Mouse (Mus musculus): ENCODE results near the gene Rpl39l.
"Not testable (repeated sequence)": the region's sequence is repeated elsewhere in the genome, so short reads cannot be mapped to it uniquely, and the experiment has no call there.

Gene Rpl39l

GRCm38 (mm10) chr16:10170005-10170404 is at the start of gene Rpl39l:
TSS of gene Rpl39l (plus strand) at chr16:10170226.
- DNase-seq (ENCODE audit: low spot score in 2 of 2), result no peak

DNA sequence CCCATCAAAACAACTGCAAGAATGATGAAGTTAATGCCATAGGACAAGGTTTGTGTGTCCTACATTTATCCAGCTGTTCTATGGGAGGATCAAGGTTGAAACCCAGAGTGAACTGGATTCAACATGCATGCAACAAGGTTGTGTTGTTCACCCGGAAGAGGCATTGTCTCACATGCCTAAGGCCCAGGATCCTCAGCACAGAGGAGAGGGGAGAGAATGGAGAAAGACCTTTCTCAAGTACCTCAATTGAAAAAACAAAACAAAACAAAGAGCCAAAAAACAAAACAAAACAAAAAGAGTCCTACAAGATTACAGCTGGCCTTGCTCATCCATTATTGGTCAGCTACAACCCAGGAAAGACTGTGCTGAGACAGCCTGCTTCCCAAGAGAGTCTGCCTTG is 42.4 kb upstream of the Rpl39l start:
- no peak for DNase-seq (ENCODE audit: low spot score in 2 of 2)

- no peak for DNase-seq (ENCODE audit: low spot score in 2 of 2)
Observed at GRCm38 (mm10) chr16:10129052-10129911, 40.7 kb upstream of the Rpl39l start.

DNA sequence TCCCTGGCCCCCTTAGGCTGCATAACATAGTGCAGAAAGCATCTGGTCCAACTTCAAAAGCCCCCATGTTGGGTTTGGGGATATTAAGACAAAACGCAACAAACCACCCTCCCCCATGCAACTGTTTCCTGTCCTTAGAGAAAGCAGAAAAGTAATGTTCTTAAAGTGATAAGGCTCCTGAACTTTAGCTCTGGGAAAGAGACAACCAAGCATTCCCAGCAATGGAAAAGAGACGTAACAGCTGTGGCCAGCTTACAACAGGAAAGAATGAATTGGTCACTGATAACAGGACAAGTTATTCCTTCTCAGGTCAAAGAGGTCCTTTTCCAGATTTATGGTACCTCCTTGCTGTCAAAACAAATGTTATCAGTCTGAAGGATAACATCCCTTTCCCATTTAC is 26.9 kb upstream of the Rpl39l start:
- DNase-seq (ENCODE audit: low spot score in 2 of 2), result no peak

- DNase-seq (ENCODE audit: low spot score in 2 of 2), result no peak
Observed at GRCm38 (mm10) chr16:10147401-10147800, 22.6 kb upstream of the Rpl39l start.

DNA sequence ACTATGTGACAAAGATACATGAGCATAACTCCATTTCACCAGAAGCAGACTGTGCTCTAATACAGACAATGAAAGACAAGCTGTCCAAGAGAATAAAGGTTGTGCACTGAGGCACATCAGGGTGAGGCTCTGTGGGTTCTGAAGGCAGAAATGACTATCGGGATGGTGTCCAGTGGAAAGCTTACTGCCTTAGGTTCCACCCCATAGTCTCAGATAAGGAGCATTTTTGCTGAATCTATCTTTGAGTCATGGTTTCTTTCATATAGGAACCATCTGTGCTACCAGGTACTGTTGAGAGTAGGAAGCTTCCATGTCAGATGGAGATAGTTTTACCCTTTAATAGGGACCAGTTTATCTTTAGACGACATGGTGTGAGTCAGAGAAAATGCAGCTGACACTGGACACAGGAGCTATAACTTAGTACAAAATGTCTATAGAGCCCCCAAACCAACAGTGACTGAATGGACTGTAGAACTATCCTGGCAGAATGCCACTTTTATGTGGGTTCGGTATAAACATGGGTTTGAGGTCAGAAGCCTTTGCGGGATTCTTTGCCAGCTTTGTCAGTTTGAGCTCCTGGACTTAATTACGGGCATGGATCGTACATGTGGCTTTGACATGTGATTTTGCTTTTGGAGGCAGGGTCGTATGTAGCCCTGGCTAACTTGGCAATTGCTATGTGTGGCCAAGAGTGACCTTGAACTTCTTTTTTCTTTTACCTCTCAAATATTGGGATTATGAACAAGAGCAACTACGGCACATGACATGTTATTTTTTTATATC is 712 bp upstream of the Rpl39l start:
- no peak for DNase-seq (ENCODE audit: low spot score in 2 of 2)

DNA sequence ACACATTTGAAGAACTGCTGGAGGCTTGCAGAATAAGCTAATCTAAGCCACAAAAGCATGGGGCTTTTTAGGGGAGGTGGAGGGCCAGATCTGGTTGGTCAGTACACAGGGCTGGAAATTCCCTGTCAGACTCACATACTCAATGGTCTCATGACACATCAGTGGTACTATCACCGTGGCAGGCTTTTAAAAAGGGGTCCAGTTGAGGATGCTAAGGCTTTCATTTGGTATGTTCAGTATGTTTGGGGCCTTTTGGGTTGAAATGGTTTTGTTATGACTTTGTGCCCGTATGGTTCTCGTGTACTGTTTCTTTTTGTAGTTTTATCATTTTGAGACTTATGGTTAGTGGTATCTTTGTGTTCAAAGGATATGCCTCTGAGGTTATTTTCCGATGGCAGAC is 1.2 kb downstream of the Rpl39l start:
- no peak for DNase-seq (ENCODE audit: low spot score in 2 of 2)

- no peak for DNase-seq (ENCODE audit: low spot score in 2 of 2)
Observed at GRCm38 (mm10) chr16:10172179-10172820, 2.3 kb downstream of the Rpl39l start.

DNA sequence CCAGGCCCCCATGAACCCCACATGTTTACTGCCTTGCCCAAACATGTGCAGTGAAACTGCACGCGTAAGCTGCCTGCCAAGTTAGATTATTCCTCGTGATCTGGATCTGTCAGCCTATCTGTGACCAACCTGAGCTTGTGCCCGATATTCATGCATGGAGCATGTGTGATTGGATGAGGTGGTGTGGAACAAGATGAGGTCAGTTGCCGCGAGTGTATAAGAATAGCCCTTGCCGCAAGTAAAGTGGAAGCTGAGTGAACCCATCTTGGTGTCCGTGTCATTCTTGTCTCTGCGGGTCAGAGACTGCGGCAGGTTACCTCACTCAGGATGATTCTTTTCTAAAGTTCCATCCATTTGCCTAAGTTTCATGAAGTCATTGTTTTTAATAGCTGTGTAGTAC is 17.4 kb downstream of the Rpl39l start:
- not testable (repeated sequence) for DNase-seq (ENCODE audit: low spot score in 2 of 2)

- DNase-seq (ENCODE audit: low spot score in 2 of 2), result peak; percentile 68 to 71
Observed at GRCm38 (mm10) chr16:10192679-10193506, 22.9 kb downstream of the Rpl39l start, which contains the start of gene Atf7ip2. TSS of gene Atf7ip2 (plus strand) at chr16:10192712.

DNA sequence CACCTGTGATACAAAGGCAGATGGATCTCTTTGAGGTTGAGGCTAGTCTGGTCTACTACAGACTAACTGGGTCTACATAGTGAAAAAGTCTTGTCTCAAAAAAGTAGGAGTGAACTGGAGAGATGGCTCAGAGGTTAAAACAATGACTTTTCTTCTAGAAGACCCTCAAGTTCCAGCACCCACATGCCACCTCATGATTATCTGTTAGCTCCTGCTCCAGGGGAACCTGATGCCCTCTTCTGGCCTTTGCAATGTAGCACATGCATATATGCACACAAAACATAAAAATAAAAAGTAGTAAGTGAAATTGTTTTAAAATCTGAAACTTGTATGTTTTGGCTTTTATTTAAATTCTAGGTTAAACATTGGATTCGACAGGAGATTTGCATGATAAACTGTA is 38.8 kb downstream of the Rpl39l start:
- no peak for DNase-seq (ENCODE audit: low spot score in 2 of 2)

DNA sequence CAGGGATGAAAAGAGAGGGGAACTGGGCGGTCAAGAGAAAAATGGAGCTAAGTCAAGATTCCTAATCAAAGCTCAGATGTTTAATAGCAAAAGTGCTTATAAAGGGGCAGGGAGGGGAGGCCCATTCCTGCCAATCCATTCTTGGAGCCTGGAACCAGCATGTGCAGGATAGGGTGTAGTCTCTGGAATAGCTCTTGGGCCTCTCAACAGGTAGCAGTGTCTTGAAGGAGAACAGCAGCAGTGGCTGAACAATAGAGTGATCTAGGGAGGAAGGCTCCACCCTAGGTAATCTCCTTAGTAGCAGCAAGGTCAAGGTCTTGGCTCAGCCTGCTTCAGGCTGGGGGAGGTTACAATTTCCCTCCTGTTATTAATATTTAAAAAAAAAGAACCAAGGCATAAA is 46.3 kb downstream of the Rpl39l start:
- DNase-seq (ENCODE audit: low spot score in 2 of 2), result not testable (repeated sequence)

- not testable (repeated sequence) for DNase-seq (ENCODE audit: low spot score in 2 of 2)
Observed at GRCm38 (mm10) chr16:10217020-10217419, 47.0 kb downstream of the Rpl39l start.

Measured in frontal cortex, postnatal 36 days (tissue).